Mouse (Mus musculus) lung, adult 18-20 months (tissue): Measurements from ENCODE around the gene Vstm4.

Source experiments
- DNase-seq, 2 experiments: peaks; one replicate each; pipeline ENCODE4 v3.0.0; 2022; ENCODE audit warnings: mixed read lengths in 2 of 2

The Vstm4 gene

GRCm38 (mm10) chr14:32950312-32951301 lies 94.1 kb downstream of the Vstm4 start:
- DNase-seq: peak; percentile 18 to 44

- peak; percentile 9 to 40 for DNase-seq
These were observed 99.9 kb downstream of the Vstm4 start for GRCm38 (mm10) chr14:32956486-32956885.

- peak in 1 of 2 experiments; percentile 16 for DNase-seq
These were observed 102.1 kb downstream of the Vstm4 start for GRCm38 (mm10) chr14:32958671-32959070.

GRCm38 (mm10) chr14:32960481-32960880 lies 103.9 kb downstream of the Vstm4 start:
- DNase-seq: peak; percentile 30 to 38

GRCm38 (mm10) chr14:32964742-32965141 lies 108.2 kb downstream of the Vstm4 start:
- no peak for DNase-seq

- DNase-seq: no peak
These were observed 114.1 kb downstream of the Vstm4 start for GRCm38 (mm10) chr14:32970700-32971099.

GRCm38 (mm10) chr14:32984176-32984738 lies 127.7 kb downstream of the Vstm4 start:
- DNase-seq: no peak

- DNase-seq: no peak
These were observed 130.1 kb downstream of the Vstm4 start for GRCm38 (mm10) chr14:32986659-32987058.
